Mouse (Mus musculus): ENCODE measurements around the gene Ptov1. TPM values are rescaled to one million over a fixed set of nuclear protein-coding genes. Genes with fewer than 3 reads are reported as not detected.

Ptov1 gene
- total RNA-seq, 2 experiments from 2014 or later: 210 to 216 TPM

- no peak for DNase-seq
These were observed 11.7 kb downstream of the Ptov1 start for GRCm38 (mm10) chr7:44857905-44858304.

- peak; percentile 75 for DNase-seq
These were observed 12.5 kb downstream of the Ptov1 start, which contains the start of gene Pnkp for GRCm38 (mm10) chr7:44857042-44857552. Gene Pnkp, plus strand, starts transcription at chr7:44857139.

GRCm38 (mm10) chr7:44856265-44856916 lies 13.2 kb downstream of the Ptov1 start:
- no peak for DNase-seq

- DNase-seq: no peak
These were observed 14.6 kb downstream of the Ptov1 start for GRCm38 (mm10) chr7:44855036-44855435.

- peak; percentile 80 for DNase-seq
These were observed 15.1 kb downstream of the Ptov1 start for GRCm38 (mm10) chr7:44854356-44855031.

GRCm38 (mm10) chr7:44853596-44854355 lies 15.8 kb downstream of the Ptov1 start:
- no peak for DNase-seq

GRCm38 (mm10) chr7:44853065-44853464 lies 16.5 kb downstream of the Ptov1 start:
- no peak for DNase-seq

- DNase-seq: no peak
These were observed 17.1 kb downstream of the Ptov1 start for GRCm38 (mm10) chr7:44852259-44853027.

- DNase-seq: no peak
These were observed 17.9 kb downstream of the Ptov1 start for GRCm38 (mm10) chr7:44851625-44852234.

GRCm38 (mm10) chr7:44850789-44851624 lies 18.6 kb downstream of the Ptov1 start:
- no peak for DNase-seq

- DNase-seq: peak; percentile 78
These were observed 19.4 kb downstream of the Ptov1 start for GRCm38 (mm10) chr7:44850146-44850545.

- peak; percentile 86 for DNase-seq
These were observed 20.0 kb downstream of the Ptov1 start for GRCm38 (mm10) chr7:44849416-44850111.

- DNase-seq: peak; percentile 98
These were observed 20.8 kb downstream of the Ptov1 start, which contains the start of the genes Akt1s1 and Tbc1d17 for GRCm38 (mm10) chr7:44848561-44849415. Gene Akt1s1, plus strand, starts transcription at chr7:44848991. Gene Tbc1d17, minus strand, starts transcription at chr7:44849079.

- no peak for DNase-seq
These were observed 21.8 kb downstream of the Ptov1 start for GRCm38 (mm10) chr7:44847772-44848171.

GRCm38 (mm10) chr7:44846804-44847203 lies 22.8 kb downstream of the Ptov1 start:
- DNase-seq: no peak

- DNase-seq: no peak
These were observed 24.6 kb downstream of the Ptov1 start for GRCm38 (mm10) chr7:44845006-44845405.

GRCm38 (mm10) chr7:44841825-44842463 lies 27.6 kb downstream of the Ptov1 start:
- no peak for DNase-seq

- DNase-seq: no peak
These were observed 29.2 kb downstream of the Ptov1 start for GRCm38 (mm10) chr7:44840426-44840825.

Measured in gastrocnemius, postnatal 10 days (tissue).